16 mouse cellular contexts compared by ENCODE assay signal in the genomic region with DNA sequence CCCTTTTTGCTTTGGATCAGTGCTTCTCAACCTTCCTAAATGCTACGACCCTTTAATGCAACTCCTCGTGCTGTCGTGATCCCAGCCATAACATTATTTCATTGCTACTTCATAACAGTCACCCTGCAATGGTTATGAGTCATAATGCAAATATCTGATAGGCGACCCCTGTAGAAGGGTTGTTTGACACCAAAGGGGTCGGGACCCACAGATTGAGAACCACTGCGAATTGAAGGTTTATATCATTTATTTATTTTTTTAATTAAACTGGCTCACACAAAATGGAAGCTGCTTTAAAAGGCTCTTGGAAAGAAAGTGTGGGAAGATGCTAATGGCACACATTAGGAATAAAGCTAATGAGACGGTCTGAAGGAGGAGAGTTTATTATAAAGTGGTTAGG.
"Had no signal": no experiment of that assay in that cellular context is flagged by ENCODE, and none has a peak within 500 bp of the region (broad histone marks: within the 10 kb centered on the region; RNA-seq: fewer than 3 reads in every experiment).

No protein-coding gene starts in this region.

- H3K27me3 ChIP-seq: neural tube, embryonic 15.5 days; stomach, embryonic 15.5 days had no signal

- H3K4me3 ChIP-seq: neural tube, embryonic 13.5 days; neural tube, embryonic 15.5 days; stomach, embryonic 15.5 days had no signal

- H3K36me3 ChIP-seq: neural tube, embryonic 13.5 days; neural tube, embryonic 15.5 days; stomach, embryonic 15.5 days had no signal

- H3K27ac ChIP-seq: neural tube, embryonic 13.5 days; neural tube, embryonic 15.5 days; stomach, embryonic 15.5 days; stomach, postnatal 0 days had no signal

- H3K9ac ChIP-seq: neural tube, embryonic 13.5 days; neural tube, embryonic 15.5 days; stomach, embryonic 15.5 days had no signal

- DNase-seq: retina, postnatal 1 day; right cerebral cortex, adult 18-20 months; right cerebral cortex, postnatal 14 days; right cerebral cortex, postnatal 25 days; right cerebral cortex, postnatal 4 days; spleen, adult 18-20 months; thymus, adult 18-20 months; thymus, adult 2 months; thymus, postnatal 14 days; thymus, postnatal 25 days; thymus, postnatal 36 days; thymus, postnatal 4 days had no signal

- H3K4me2 ChIP-seq: neural tube, embryonic 13.5 days; neural tube, embryonic 15.5 days; stomach, embryonic 15.5 days had no signal

- H3K9me3 ChIP-seq: neural tube, embryonic 13.5 days; neural tube, embryonic 15.5 days; stomach, embryonic 15.5 days had no signal
